Mouse (Mus musculus) adrenal gland, adult 2 months (tissue): ENCODE measurements at regions not wholly inside any gene's neighbourhood (a gene's known extent, or its start where the extent isn't known, plus 50 kb on each side); places are given as distances from the start of the nearest gene placed in this dataset.

ENCODE experiments used
- DNase-seq: peaks from one replicate; pipeline ENCODE4 v3.0.0; 2021

DNA sequence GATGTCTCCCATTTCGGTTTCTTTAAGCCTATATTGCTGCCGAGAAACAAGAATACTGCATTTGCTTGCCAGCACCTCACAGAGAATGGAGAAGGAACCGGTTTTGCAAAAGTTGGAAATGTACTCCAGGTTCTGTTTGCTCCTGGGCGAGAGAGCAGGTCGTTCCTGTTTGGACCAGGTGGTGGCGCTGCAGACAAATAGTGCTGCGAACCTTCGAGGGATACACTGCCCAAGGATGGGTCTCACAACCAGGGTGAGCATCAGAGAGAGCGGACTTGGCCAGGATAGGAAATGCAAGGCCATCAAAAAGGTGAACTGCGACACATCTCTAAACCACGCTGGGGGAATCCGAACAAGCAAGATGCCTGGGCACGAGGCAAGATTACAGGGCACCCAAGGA lies 54.0 kb upstream of the Ets2 start:
- peak; percentile 71 for DNase-seq

DNA sequence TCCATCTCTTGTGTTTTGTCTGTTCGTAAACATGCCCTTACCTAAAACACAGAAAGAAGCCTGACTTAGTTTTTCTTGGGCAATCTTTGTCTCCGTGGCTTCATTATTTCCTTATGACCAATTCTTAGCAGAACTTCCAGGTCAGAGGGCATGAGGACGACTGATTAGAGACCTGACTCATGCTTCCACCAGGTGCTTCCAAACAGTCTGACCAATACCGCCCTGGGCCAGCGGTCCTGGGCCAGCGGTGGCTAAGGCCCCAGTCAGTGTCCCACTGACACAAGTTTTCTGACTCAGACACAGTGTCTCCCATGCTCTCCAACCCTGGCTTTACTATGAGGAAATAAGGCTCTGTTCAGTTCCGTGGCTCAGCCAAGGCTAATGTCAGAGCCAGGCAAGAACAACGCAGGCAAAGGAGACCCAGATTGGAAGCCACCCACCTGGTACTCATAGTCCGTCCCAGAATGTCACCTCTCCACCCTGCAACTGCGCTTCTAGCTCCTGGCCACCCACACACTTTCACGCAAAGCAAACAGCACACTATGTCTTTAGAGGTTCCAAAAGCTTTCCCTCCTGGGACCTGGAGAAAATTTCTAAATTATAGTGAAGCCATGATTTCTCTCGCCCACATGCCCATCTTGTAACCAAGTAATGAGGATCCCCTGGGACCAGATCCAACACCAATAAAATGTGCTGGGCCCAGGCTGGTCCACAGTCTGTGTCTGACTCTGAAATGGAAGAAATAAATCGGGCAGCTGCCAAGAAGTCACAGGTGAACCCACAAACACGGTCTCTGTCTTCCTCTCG lies 56.6 kb upstream of the Erg start:
- DNase-seq = peak; percentile 6

DNA sequence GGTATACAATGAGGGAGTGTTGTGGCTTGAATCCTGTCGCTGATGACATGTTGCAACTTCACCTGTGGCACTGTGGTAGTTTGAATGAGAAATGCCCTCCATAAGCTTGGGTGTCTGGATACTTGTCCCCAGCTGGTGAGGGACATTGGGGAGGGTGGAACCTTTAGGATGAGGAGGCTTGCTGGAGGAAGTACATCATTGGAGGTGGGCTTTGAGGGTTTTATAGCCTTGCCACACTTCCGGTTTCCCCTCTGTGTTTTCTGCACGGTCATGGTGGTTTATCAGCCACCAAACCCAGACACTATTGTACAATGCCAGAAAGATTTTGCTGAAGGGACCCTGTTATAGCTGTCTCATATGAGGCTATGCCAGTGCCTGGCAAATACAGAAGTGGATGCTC lies 54.3 kb upstream of the Erg start:
- no peak for DNase-seq

DNA sequence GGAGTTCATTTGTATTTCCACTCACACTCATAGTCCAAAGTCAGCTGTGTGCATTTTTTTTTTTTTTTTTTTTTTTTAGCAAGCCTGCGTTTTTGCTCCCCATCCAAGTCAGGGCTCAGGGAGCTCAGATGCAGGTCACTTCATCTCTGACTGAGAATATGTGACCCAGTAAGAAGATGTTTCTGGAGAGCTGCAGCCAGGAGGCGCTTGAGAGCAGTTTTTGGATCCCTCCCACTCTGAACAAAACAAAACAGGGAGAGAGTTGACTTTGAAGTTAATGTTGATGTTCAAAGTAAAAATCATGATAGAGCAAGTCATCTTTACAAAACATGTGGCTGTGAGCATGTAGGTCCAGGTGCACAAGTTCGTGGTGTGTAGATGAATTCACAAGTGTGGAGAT lies 53.3 kb upstream of the Erg start:
- no peak for DNase-seq

DNA sequence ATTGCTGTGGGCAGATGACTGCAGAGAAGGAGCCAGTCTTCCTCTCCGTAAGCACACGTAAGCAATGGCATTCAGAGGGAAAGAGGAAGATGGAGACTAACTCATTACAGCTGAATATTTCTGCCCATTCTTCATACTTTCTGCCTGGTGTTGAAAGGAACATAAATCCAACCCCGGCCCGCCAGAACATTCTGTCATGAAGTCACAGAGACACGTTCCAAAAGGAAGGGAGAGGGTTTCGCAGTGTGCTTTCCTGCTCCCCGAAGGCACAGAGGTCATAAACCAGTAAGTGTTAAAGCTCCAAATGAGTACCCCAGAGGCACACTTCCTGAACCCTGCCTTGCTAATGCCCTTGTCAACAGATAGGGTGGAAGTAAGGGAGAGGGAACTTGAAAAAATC lies 51.5 kb upstream of the Erg start:
- DNase-seq = no peak

DNA sequence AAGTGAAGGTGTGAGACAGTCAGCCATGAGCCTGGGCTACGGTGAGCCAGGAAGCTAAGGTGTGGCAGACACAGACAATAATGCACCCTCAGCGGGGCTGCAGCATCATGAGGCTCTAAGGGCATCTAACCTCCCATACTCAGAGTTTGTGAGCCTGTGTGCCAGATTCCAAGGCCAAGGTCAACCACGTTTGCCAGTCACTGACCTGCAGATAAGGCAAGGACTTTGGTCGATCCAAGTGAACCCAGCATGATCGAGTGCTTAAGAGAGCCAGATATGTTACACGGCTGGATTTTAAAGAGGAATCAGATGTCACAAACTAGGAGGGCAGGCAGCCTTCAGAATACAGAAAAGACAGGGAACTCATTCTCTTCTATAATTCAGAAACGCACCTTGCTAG lies 50.2 kb upstream of the Erg start:
- DNase-seq = peak; percentile 10
